Mouse (Mus musculus): Measurements from ENCODE around the gene Rsph4a. TPM values are rescaled to one million over a fixed set of nuclear protein-coding genes. Genes with fewer than 3 reads are reported as not detected.

Rsph4a gene
- polyA plus RNA-seq (2017; shearing (Covaris generic)) = not detected

DNA sequence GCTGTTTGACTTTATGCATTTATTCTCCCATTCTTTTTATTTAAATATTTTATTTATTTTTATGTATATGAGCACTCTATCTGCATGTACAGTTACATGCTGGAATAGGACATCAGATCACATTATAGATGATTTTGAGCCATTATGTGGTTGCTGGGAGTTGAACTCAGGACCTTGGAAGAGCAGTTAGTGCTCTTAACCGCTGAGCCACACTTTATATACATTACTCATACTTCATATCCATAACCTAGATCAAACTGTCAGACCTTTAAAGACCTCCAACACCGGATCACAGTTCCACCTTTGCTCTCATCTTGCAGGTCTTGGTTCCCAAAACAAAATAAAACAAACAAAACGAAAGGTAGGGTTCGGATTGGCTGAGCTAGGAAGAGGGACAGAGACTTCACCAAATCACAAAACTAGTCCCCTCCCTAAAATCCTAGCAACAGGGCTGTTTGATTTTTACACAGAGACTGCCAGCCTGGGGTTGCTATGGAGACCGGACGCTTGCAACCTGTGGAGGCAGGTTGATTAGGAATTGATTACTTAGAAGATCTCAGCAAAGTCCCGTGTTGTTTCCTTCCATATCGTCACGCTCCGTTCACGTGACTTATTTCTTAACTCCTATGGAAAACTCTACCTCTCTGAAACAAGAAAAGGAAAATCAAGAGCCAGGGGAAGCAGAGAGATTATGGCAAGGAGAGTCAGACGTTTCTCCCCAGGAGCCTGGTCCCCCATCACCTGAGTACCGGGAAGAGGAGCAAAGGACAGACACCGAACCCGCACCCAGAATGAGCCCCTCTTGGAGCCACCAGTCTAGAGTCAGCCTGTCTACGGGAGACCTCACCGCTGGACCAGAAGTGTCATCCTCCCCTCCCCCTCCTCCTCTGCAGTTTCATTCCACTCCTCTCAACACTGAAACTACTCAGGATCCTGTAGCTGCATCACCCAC is at the start of gene Rsph4a:
Gene Rsph4a (plus strand): TSS at position 582 of the 952 bp plus-strand sequence.

DNA sequence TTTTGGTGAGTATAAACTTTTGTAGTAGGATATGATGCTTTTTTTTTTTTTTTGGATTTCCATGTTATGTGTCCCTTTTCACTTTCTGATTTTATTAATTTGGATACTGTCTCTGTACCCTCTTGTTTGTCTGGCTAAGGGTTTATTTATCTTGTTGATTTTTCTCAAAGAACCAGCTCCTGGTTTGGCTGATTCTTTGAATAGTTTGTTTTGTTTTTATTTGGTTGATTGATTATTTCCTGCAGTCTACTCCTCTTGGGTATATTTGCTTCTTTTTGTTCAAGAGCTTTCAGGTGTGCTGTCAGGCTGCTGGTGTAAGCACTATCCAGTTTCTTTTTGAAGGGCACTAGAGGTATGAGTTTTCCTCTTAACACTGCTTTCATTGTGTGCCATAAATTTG is 47.5 kb upstream of the Rsph4a start, which contains the start of gene Sult3a1:
Gene Sult3a1 (plus strand): TSS at position 301 of the 400 bp plus-strand sequence.

DNA sequence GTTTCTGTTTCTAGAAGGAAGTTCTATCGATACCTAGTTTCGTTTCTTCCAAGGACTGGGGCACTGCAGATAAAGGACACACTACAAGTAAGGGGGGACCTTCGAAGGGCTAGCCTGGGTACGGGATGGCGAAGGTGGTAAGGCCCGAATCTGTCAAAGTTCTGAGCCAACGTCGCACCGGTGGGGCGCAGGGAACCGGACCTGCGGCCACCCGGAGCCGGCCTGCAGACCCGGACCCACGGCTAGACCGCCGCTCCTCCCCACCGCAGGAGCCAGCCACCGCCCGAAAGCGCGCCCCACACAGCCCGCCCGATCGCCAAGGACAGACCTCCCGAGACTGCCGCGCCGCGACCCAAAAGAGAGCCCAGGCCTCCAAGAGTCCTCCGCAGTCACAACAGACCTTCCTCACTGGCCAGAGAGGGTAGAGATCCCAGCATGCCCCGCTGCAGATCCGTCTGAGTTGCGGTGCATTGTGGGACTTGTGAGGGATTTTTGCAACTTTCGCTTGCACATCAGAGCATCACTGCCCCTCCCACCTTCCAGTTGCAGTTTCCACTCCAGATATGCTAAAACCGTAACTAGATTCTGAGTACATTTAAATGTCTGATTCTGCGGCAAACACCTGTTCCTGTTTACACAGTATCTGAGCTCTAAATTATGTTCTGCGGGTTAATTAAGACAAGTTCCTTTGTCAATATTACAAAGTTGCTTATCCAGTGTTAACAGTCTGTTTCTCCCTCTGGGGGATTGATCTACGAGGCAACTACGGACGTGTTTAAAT is 46.1 kb downstream of the Rsph4a start, which contains the start of gene Zup1:
Gene Zup1 (minus strand): TSS at position 467 of the 781 bp plus-strand sequence.

Other genes starting within 250 kb of the Rsph4a start
- gene Sult3a2, start 118.4 kb upstream of the Rsph4a start, polyA plus RNA-seq (2017; shearing (Covaris generic)) = not detected
- gene Sult3a1, start 47.4 kb upstream of the Rsph4a start, polyA plus RNA-seq (2017; shearing (Covaris generic)) = not detected
- 10 to 100 TPM; 63.0 to 71.7 TPM for gene Zup1, start 46.2 kb downstream of the Rsph4a start, polyA plus RNA-seq (2017; shearing (Covaris generic))
- 100 to 1,000 TPM; 155 to 157 TPM for gene Rwdd1, start 114.5 kb downstream of the Rsph4a start, polyA plus RNA-seq (2017; shearing (Covaris generic))
- gene Trappc3l, start 132.5 kb downstream of the Rsph4a start, polyA plus RNA-seq (2017; shearing (Covaris generic)) = not detected
- gene Calhm4, start 139.2 kb downstream of the Rsph4a start, polyA plus RNA-seq (2017; shearing (Covaris generic)) = not detected
- gene Calhm5, start 191.4 kb downstream of the Rsph4a start, polyA plus RNA-seq (2017; shearing (Covaris generic)) = not detected
- gene Calhm6, start 222.9 kb downstream of the Rsph4a start, polyA plus RNA-seq (2017; shearing (Covaris generic)) = 10 to 100 TPM; 27.3 to 28.8 TPM